Mouse (Mus musculus): ENCODE results near the gene Defb5.
"Not testable (repeated sequence)": the region's sequence is repeated elsewhere in the genome, so short reads cannot be mapped to it uniquely, and the experiment has no call there.

- not testable (repeated sequence) for TF ChIP-seq POLR2A (IDR thresholded peaks at IDR 0.05; ENCODE audit: borderline replicate concordance, insufficient read depth, low read length); CTCF (IDR thresholded peaks at IDR 0.05; ENCODE audit: borderline replicate concordance, insufficient read depth, low read depth, low read length)
These were observed 45.7 kb downstream of the Defb5 start, which contains the start of gene Defb3 for GRCm38 (mm10) chr8:19293060-19293459.

Measured in cerebellum, adult 2 months (tissue).